Mouse (Mus musculus) CH12.LX (cell line): ENCODE data around the gene Gtsf1. TPM values are rescaled to one million over a fixed set of nuclear protein-coding genes. Genes with fewer than 3 reads are reported as not detected.
A peak's percentile ranks its signal among the peaks of the same experiment; 100 is the strongest.

Source experiments
- DNase-seq: peaks from one replicate; pipeline ENCODE4 v3.0.0-alpha.2; 2013; ENCODE audit errors: extremely low read depth
- H3K27ac ChIP-seq: 2 replicates; pipeline ENCODE4 v1.5.1; 2012; ENCODE audit warnings: low read depth, mild to moderate bottlenecking, control low read depth, moderate library complexity; ENCODE audit not compliant: insufficient read depth
- H3K27me3 ChIP-seq: replicated peaks from 2 replicates; pipeline ENCODE3; 2012; ENCODE audit warnings: inconsistent platforms
- H3K36me3 ChIP-seq, 2 experiments: replicated peaks in 1 of 2; 2 replicates each; pipeline versions ENCODE3 to v1.6.1; 2012; ENCODE audit warnings: inconsistent platforms in 1 of 2, low read length in 1 of 2, mild to moderate bottlenecking in 1 of 2, mixed read lengths in 1 of 2, moderate library complexity in 1 of 2; ENCODE audit not compliant: control insufficient read depth in 1 of 2, insufficient read depth in 1 of 2
- H3K4me1 ChIP-seq, 2 experiments: 2 replicates each; pipeline ENCODE4 v1.6.1; 2012; ENCODE audit warnings: inconsistent platforms in 1 of 2, moderate library complexity in 1 of 2; ENCODE audit not compliant: insufficient read depth in 2 of 2, control insufficient read depth in 1 of 2
- H3K4me2 ChIP-seq: 2 replicates; pipeline ENCODE4 v1.6.1; 2012; ENCODE audit warnings: low read depth, mild to moderate bottlenecking, control low read depth; ENCODE audit not compliant: poor library complexity, insufficient read depth, severe bottlenecking
- H3K4me3 ChIP-seq, 3 experiments: fragments of 150-350 bp in 1 of 3; sonication (generic) in 1 of 3; replicated peaks in 1 of 3; 2 replicates each; pipeline versions ENCODE3 to v1.5.1; 2011 to 2012; ENCODE audit warnings: low read depth in 2 of 3, low read length in 2 of 3, mild to moderate bottlenecking in 2 of 3, moderate library complexity in 2 of 3, control low read depth in 1 of 3, improper control_type of control experiment in 1 of 3, inconsistent platforms in 1 of 3, mixed read lengths in 1 of 3; ENCODE audit not compliant: poor library complexity in 1 of 3
- H3K79me2 ChIP-seq: replicated peaks from 2 replicates; pipeline ENCODE4 v1.6.1; 2012; ENCODE audit warnings: mild to moderate bottlenecking, moderate library complexity; ENCODE audit not compliant: control insufficient read depth, poor library complexity, insufficient read depth, severe bottlenecking; ENCODE audit errors: extremely low read depth
- H3K9ac ChIP-seq: 2 replicates; pipeline ENCODE4 v1.6.1; 2012; ENCODE audit warnings: low read depth, mild to moderate bottlenecking, control low read depth, moderate library complexity; ENCODE audit not compliant: insufficient read depth
- H3K9me3 ChIP-seq: replicated peaks from 2 replicates; pipeline ENCODE3; 2012; ENCODE audit warnings: low read length, inconsistent platforms, mixed read lengths
- CHD1 ChIP-seq: IDR thresholded peaks from 2 replicates; pipeline ENCODE4 v1.6.1; 2012; ENCODE audit warnings: low read depth, low read length, improper control_type of control experiment, inconsistent platforms
- CTCF ChIP-seq, 2 experiments: IDR thresholded peaks in 1 of 2; conservative IDR thresholded peaks in 1 of 2; 2 replicates each; pipeline ENCODE4 v1.5.1; 2011 to 2012; ENCODE audit warnings: low read depth in 2 of 2, low read length in 2 of 2, improper control_type of control experiment in 1 of 2, inconsistent platforms in 1 of 2, mild to moderate bottlenecking in 1 of 2, moderate library complexity in 1 of 2
- E2F4 ChIP-seq: IDR thresholded peaks from 2 replicates; pipeline ENCODE4 v1.6.1; 2011; ENCODE audit warnings: low read depth, low read length, improper control_type of control experiment; ENCODE audit not compliant: insufficient replicate concordance
- ELF1 ChIP-seq: IDR thresholded peaks from 2 replicates; pipeline ENCODE4 v1.6.1; 2014; ENCODE audit warnings: low read depth, mild to moderate bottlenecking, inconsistent platforms, low read length, improper control_type of control experiment
- EP300 ChIP-seq: IDR thresholded peaks from 2 replicates; pipeline ENCODE4 v1.6.1; 2011; ENCODE audit warnings: low read length, improper control_type of control experiment
- KAT2A ChIP-seq: IDR thresholded peaks from 2 replicates; pipeline ENCODE4 v1.6.1; 2012; ENCODE audit warnings: low read length, improper control_type of control experiment, inconsistent platforms; ENCODE audit not compliant: insufficient replicate concordance
- MXI1 ChIP-seq: IDR thresholded peaks from 2 replicates; pipeline ENCODE4 v1.6.1; 2011; ENCODE audit warnings: mild to moderate bottlenecking, low read depth, low read length, improper control_type of control experiment
- MYC ChIP-seq: IDR thresholded peaks from 2 replicates; pipeline ENCODE4 v1.6.1; 2011; ENCODE audit warnings: low read depth, mild to moderate bottlenecking, improper control_type of control experiment, low read length
- NELFE ChIP-seq: IDR thresholded peaks from 2 replicates; pipeline ENCODE4 v1.6.1; 2011; ENCODE audit warnings: low read depth, low read length, improper control_type of control experiment
- POLR2A ChIP-seq: IDR thresholded peaks from 2 replicates; pipeline ENCODE4 v1.6.1; 2011; ENCODE audit warnings: low read depth, mild to moderate bottlenecking, improper control_type of control experiment, low read length
- RCOR1 ChIP-seq: conservative IDR thresholded peaks from 2 replicates; pipeline ENCODE4 v1.6.1; 2012; ENCODE audit warnings: low read depth, mild to moderate bottlenecking, inconsistent platforms, low read length, improper control_type of control experiment
- SIN3A ChIP-seq: IDR thresholded peaks from 2 replicates; pipeline ENCODE4 v1.6.1; 2012; ENCODE audit warnings: low read length, improper control_type of control experiment, inconsistent platforms
- SMC3 ChIP-seq: IDR thresholded peaks from 2 replicates; pipeline ENCODE4 v1.6.1; 2011; ENCODE audit warnings: low read depth, low read length, improper control_type of control experiment
- UBTF ChIP-seq: IDR thresholded peaks from 2 replicates; pipeline ENCODE4 v1.6.1; 2012; ENCODE audit warnings: low read depth, mild to moderate bottlenecking, inconsistent platforms, low read length, improper control_type of control experiment, moderate library complexity
- USF1 ChIP-seq: IDR thresholded peaks from 2 replicates; pipeline ENCODE4 v1.6.1; 2014; ENCODE audit warnings: low read depth, mild to moderate bottlenecking, inconsistent platforms, low read length, improper control_type of control experiment
- USF2 ChIP-seq: conservative IDR thresholded peaks from 2 replicates; pipeline ENCODE4 v1.6.1; 2011; ENCODE audit warnings: low read depth, low read length, improper control_type of control experiment
- ZKSCAN1 ChIP-seq: IDR thresholded peaks from 2 replicates; pipeline ENCODE4 v1.6.1; 2012; ENCODE audit warnings: low read depth, inconsistent platforms, low read length, improper control_type of control experiment, borderline replicate concordance
- ZMIZ1 ChIP-seq: IDR thresholded peaks from 2 replicates; pipeline ENCODE4 v1.6.1; 2012; ENCODE audit warnings: low read depth, mild to moderate bottlenecking, inconsistent platforms, low read length, improper control_type of control experiment
- ZNF384 ChIP-seq: IDR thresholded peaks from 2 replicates; pipeline ENCODE4 v1.6.1; 2012; ENCODE audit warnings: low read depth, low read length, improper control_type of control experiment, inconsistent platforms
- dilution Hi-C: fragments of 300-500 bp; cut with MboI; formaldehyde crosslinking; loops from 2 replicates; pipeline ENCODE4 v1.14.3; 2020; ENCODE audit warnings: low sequenced_read_pairs; ENCODE audit not compliant: extremely low pct_unique_long_range_greater_than_20kb, extremely low pct_ligation_motif_present
- in situ Hi-C: fragments of 300-500 bp; cut with MboI; formaldehyde crosslinking; loops from 3 replicates; pipeline ENCODE4 v1.14.3; 2019; ENCODE audit warnings: low sequenced_read_pairs, low pct_ligation_motif_present, low pct_unique_long_range_greater_than_20kb, mixed read lengths
- polyA plus RNA-seq: library from polyadenylated mRNA; unstranded; fragments of >175 nt; gene quantifications from 2 replicates; pipeline ENCODE4 v1.2.1, GENCODE M21; 2012; ENCODE audit warnings: low read depth; ENCODE audit not compliant: insufficient read length
- total RNA-seq, 2 experiments: library from RNA; depleted of rRNA; stranded (reverse); fragments of 300-350 nt in 1 of 2; fragments of >200 nt in 1 of 2; gene quantifications; 2 replicates each; pipeline ENCODE4 v1.2.3; 2012 to 2014

Gtsf1 gene
- total and polyA plus RNA-seq, 3 experiments, result not detected

- H3K36me3 ChIP-seq, result peaks cover 56 to 91% of the 10 kb centered on the region in 2 experiments
- H3K27me3 ChIP-seq, result no peaks in the 10 kb centered on the region
- peaks cover 5% of the 10 kb centered on the region for H3K79me2 ChIP-seq
- H3K4me2 ChIP-seq, result no peak overlapping the region
- in situ Hi-C loops, result no loop called here
- no peak for DNase-seq
- no peak overlapping the region for H3K27ac ChIP-seq
- H3K9ac ChIP-seq, result no peak overlapping the region
- no peaks in the 10 kb centered on the region for H3K9me3 ChIP-seq
- dilution Hi-C loops, result no loop called here
- H3K4me3 ChIP-seq, result no peak overlapping the region
- TF ChIP-seq POLR2A, result no peak
- no peak for TF ChIP-seq RCOR1
- no peak for TF ChIP-seq E2F4
- TF ChIP-seq CHD1, result no peak
- no peak for TF ChIP-seq ELF1
- TF ChIP-seq KAT2A, result no peak
- no peak for TF ChIP-seq UBTF
- no peak for TF ChIP-seq NELFE
- TF ChIP-seq CTCF (conservative IDR thresholded peaks at IDR 0.05 in 1 of 2, IDR thresholded peaks at IDR 0.05 in 1 of 2; ENCODE audit: low read depth in 2 of 2, low read length in 2 of 2), result no peak
- TF ChIP-seq ZKSCAN1, result no peak
- TF ChIP-seq MXI1, result no peak
- no peak for TF ChIP-seq SIN3A
- TF ChIP-seq EP300, result no peak
- no peak for TF ChIP-seq USF1
- no peak for TF ChIP-seq SMC3
- no peak for TF ChIP-seq ZMIZ1
- TF ChIP-seq ZNF384, result no peak
- TF ChIP-seq, all 38 proteins: peak for 0
- peaks cover 0 to 22% of the 10 kb centered on the region in 2 experiments; a peak in 2 of 4 replicates for H3K4me1 ChIP-seq
Observed at GRCm38 (mm10) chr15:103462539-103463261, 32.4 kb upstream of the Gtsf1 start.

GRCm38 (mm10) chr15:103454449-103454848 is 24.2 kb upstream of the Gtsf1 start:
- in situ Hi-C loops (no loop called here), dilution Hi-C loops (no loop called here)
- H3K36me3 ChIP-seq, result peaks cover 12 to 39% of the 10 kb centered on the region in 2 experiments
- H3K4me3 ChIP-seq, result peak overlapping the region; percentile 71 to 81 (median 73)
- no peaks in the 10 kb centered on the region for H3K27me3 ChIP-seq
- peak; percentile 65 for DNase-seq
- TF ChIP-seq ELF1 (peak; percentile 74), SMC3 (no peak), SIN3A (peak; percentile 52), ZKSCAN1 (no peak), MYC (0 out of 2 replicates have a peak, but pooled peaks have one; percentile 23), USF2 (no peak)
- H3K27ac ChIP-seq, result no peak overlapping the region
- H3K4me1 ChIP-seq, result peaks cover 5 to 32% of the 10 kb centered on the region in 2 experiments
- peaks cover 32% of the 10 kb centered on the region for H3K79me2 ChIP-seq
- H3K4me2 ChIP-seq, result peak overlapping the region; percentile 88
- H3K9ac ChIP-seq, result peak overlapping the region; percentile 96
- H3K9me3 ChIP-seq, result no peaks in the 10 kb centered on the region
